Mouse (Mus musculus) kidney, postnatal 4 days (tissue): ENCODE measurements around the gene Vps72.
"Not testable (repeated sequence)": the region's sequence is repeated elsewhere in the genome, so short reads cannot be mapped to it uniquely, and the experiment has no call there.

ENCODE experiments used
- DNase-seq, 2 experiments: peaks; one replicate each; pipeline ENCODE4 v3.0.0; 2021; ENCODE audit warnings: mixed read lengths in 2 of 2

Vps72 gene

GRCm38 (mm10) chr3:95134133-95134532, 23.3 kb downstream of the Vps72 start:
- DNase-seq = not testable (repeated sequence)

- DNase-seq = peak; percentile 79 to 83
Observed at GRCm38 (mm10) chr3:95135023-95135422, 24.2 kb downstream of the Vps72 start.

GRCm38 (mm10) chr3:95135433-95136052, 24.7 kb downstream of the Vps72 start:
- DNase-seq = no peak

GRCm38 (mm10) chr3:95136336-95136735, 25.5 kb downstream of the Vps72 start:
- DNase-seq = no peak

GRCm38 (mm10) chr3:95139586-95140288, 28.9 kb downstream of the Vps72 start:
- DNase-seq = no peak

- no peak for DNase-seq
Observed at GRCm38 (mm10) chr3:95140289-95140595, 29.4 kb downstream of the Vps72 start.

- DNase-seq = no peak
Observed at GRCm38 (mm10) chr3:95140795-95141194, 30.0 kb downstream of the Vps72 start.

GRCm38 (mm10) chr3:95141474-95141873, 30.7 kb downstream of the Vps72 start:
- no peak for DNase-seq

GRCm38 (mm10) chr3:95141952-95142616, 31.3 kb downstream of the Vps72 start, which contains the start of gene Tnfaip8l2:
TSS of gene Tnfaip8l2 (minus strand) at chr3:95142360.
- DNase-seq = no peak

- DNase-seq = peak; percentile 92 to 93
Observed at GRCm38 (mm10) chr3:95142617-95143011, 31.8 kb downstream of the Vps72 start.

GRCm38 (mm10) chr3:95147924-95148323, 37.1 kb downstream of the Vps72 start:
- DNase-seq = no peak

GRCm38 (mm10) chr3:95153874-95154273, 43.1 kb downstream of the Vps72 start:
- DNase-seq = peak; percentile 64 to 67

- DNase-seq = no peak
Observed at GRCm38 (mm10) chr3:95159511-95159986, 48.7 kb downstream of the Vps72 start.

- peak; percentile 91 to 94 for DNase-seq
Observed at GRCm38 (mm10) chr3:95159987-95160963, 49.5 kb downstream of the Vps72 start, which contains the start of gene Sema6c. TSS of gene Sema6c (plus strand) at chr3:95160457.

- peak; percentile 51 to 66 for DNase-seq
Observed at GRCm38 (mm10) chr3:95161041-95161551, 50.3 kb downstream of the Vps72 start.

- DNase-seq = no peak
Observed at GRCm38 (mm10) chr3:95161618-95162344, 51.0 kb downstream of the Vps72 start.

GRCm38 (mm10) chr3:95162345-95162628, 51.5 kb downstream of the Vps72 start:
- DNase-seq = no peak

- no peak for DNase-seq
Observed at GRCm38 (mm10) chr3:95163419-95164255, 52.8 kb downstream of the Vps72 start.

- DNase-seq = no peak
Observed at GRCm38 (mm10) chr3:95164256-95164550, 53.4 kb downstream of the Vps72 start.

GRCm38 (mm10) chr3:95164840-95165239, 54.0 kb downstream of the Vps72 start:
- no peak for DNase-seq

GRCm38 (mm10) chr3:95169996-95170395, 59.2 kb downstream of the Vps72 start:
- DNase-seq = no peak
